Mouse (Mus musculus) lung, postnatal 0 days (tissue): ENCODE data around the gene Slc2a5. TPM values are rescaled to one million over a fixed set of nuclear protein-coding genes. Genes with fewer than 3 reads are reported as not detected.

Source experiments
- ATAC-seq: fragments of 200-750 bp; cut with Nextera tagmentation; 2 replicates; pipeline ENCODE4 v1.8.0; 2017; ENCODE audit warnings: moderate library complexity
- DNase-seq: peaks from one replicate; pipeline ENCODE4 v3.0.0-alpha.2; 2016; ENCODE audit warnings: low spot score
- H3K27ac ChIP-seq: fragments of 300-500 bp; sonication (generic); 2 replicates; pipeline ENCODE4 v1.5.1; 2014; ENCODE audit warnings: antibody characterized with exemption, mild to moderate bottlenecking, low read length, mixed read lengths
- H3K27me3 ChIP-seq: fragments of 300-500 bp; sonication (generic); replicated peaks from 2 replicates; pipeline ENCODE4 v1.6.1; 2014; ENCODE audit warnings: low read length, mixed read lengths; ENCODE audit not compliant: insufficient read depth
- H3K36me3 ChIP-seq: fragments of 300-500 bp; sonication (generic); 2 replicates; pipeline ENCODE4 v1.6.1; 2014; ENCODE audit warnings: low read length, mixed read lengths; ENCODE audit not compliant: insufficient read depth
- H3K4me1 ChIP-seq: fragments of 300-500 bp; sonication (generic); 2 replicates; pipeline ENCODE4 v1.6.1; 2014; ENCODE audit warnings: antibody characterized with exemption, low read depth, low read length, mixed read lengths; ENCODE audit not compliant: insufficient read depth
- H3K4me2 ChIP-seq: fragments of 300-500 bp; sonication (generic); replicated peaks from 2 replicates; pipeline ENCODE4 v1.6.1; 2014; ENCODE audit warnings: low read depth, mild to moderate bottlenecking, low read length, moderate library complexity, mixed read lengths
- H3K4me3 ChIP-seq: fragments of 300-500 bp; sonication (generic); 2 replicates; pipeline ENCODE4 v1.5.1; 2014; ENCODE audit warnings: low read depth, low read length
- H3K9ac ChIP-seq: fragments of 300-500 bp; sonication (generic); replicated peaks from 2 replicates; pipeline ENCODE4 v1.6.1; 2014; ENCODE audit warnings: low read depth, mild to moderate bottlenecking
- H3K9me3 ChIP-seq: fragments of 300-500 bp; sonication (generic); 2 replicates; pipeline ENCODE4 v1.6.1; 2016; ENCODE audit warnings: low read length, mixed read lengths
- CTCF ChIP-seq: IDR thresholded peaks from 2 replicates; pipeline ENCODE4 v1.5.1; 2016; ENCODE audit warnings: antibody characterized with exemption, mild to moderate bottlenecking
- EP300 ChIP-seq: IDR thresholded peaks from 2 replicates; pipeline ENCODE4 v1.6.1; 2016; ENCODE audit warnings: antibody characterized with exemption, mild to moderate bottlenecking, control low read depth
- WGBS: fragments of 180-500 bp; shearing (Covaris S2); extraction: QIAGEN DNeasy Blood & Tissue Kit; methylation state at CpG from one replicate; pipeline ENCODE4 v1.1.7; 2014; 5-methylcytosine and 5-hydroxymethylcytosine counted together
- polyA plus RNA-seq: library from polyadenylated mRNA; unstranded; fragments of >200 nt; fragmentation: Nextera tagmentation; extraction: Ambion mirVana; gene quantifications from 2 replicates; pipeline ENCODE4 v1.2.1, GENCODE M21; 2015

Slc2a5 gene
- polyA plus RNA-seq, 1 experiment from 2014 or later = 0.60 TPM

- TF ChIP-seq CTCF (peak; percentile 41), EP300 (0 out of 2 replicates have a peak, but pooled peaks have one; percentile 35)
- H3K4me2 ChIP-seq = no peak overlapping the region
- no peaks in the 10 kb centered on the region for H3K27me3 ChIP-seq
- DNase-seq (peak; percentile 84), ATAC-seq (peak; percentile 87)
- H3K27ac ChIP-seq = no peak overlapping the region
- WGBS = 25% methylated on average over 15 of the region's 15 CpGs
- no peak overlapping the region for H3K9ac ChIP-seq
- H3K36me3 ChIP-seq = no peaks in the 10 kb centered on the region
- H3K9me3 ChIP-seq = no peaks in the 10 kb centered on the region
- no peak overlapping the region for H3K4me3 ChIP-seq
- no peaks in the 10 kb centered on the region; the same call in 1 of the 2 replicates for H3K4me1 ChIP-seq
Measured at GRCm38 (mm10) chr4:150120173-150120833, 1.2 kb downstream of the Slc2a5 start.

- no peak for TF ChIP-seq EP300
- no peak for TF ChIP-seq CTCF
Measured at GRCm38 (mm10) chr4:150121430-150121829, 2.3 kb downstream of the Slc2a5 start.

GRCm38 (mm10) chr4:150122476-150122875 is 3.4 kb downstream of the Slc2a5 start:
- no peak for TF ChIP-seq EP300
- TF ChIP-seq CTCF = no peak
- 0 out of 2 replicates have a peak, but pooled peaks have one; percentile 6 for ATAC-seq
- H3K4me1 ChIP-seq = no peaks in the 10 kb centered on the region; the same call in 1 of the 2 replicates
- H3K27me3 ChIP-seq = no peaks in the 10 kb centered on the region
- DNase-seq = no peak
- no peaks in the 10 kb centered on the region for H3K9me3 ChIP-seq
- no peaks in the 10 kb centered on the region for H3K36me3 ChIP-seq
- 42% methylated on average over 3 of the region's 3 CpGs for WGBS
- no peak overlapping the region for H3K9ac ChIP-seq
- no peak overlapping the region for H3K4me2 ChIP-seq
- no peak overlapping the region for H3K4me3 ChIP-seq
- H3K27ac ChIP-seq = no peak overlapping the region

More at GRCm38 (mm10) chr4:150121430-150121829, 2.3 kb downstream of the Slc2a5 start:
- H3K4me1 ChIP-seq = no peaks in the 10 kb centered on the region; the same call in 1 of the 2 replicates
- DNase-seq (no peak), ATAC-seq (no peak)
- H3K9me3 ChIP-seq = no peaks in the 10 kb centered on the region
- whole genome bisulfite sequencing = 69% methylated on average over 8 of the region's 8 CpGs
- H3K27ac ChIP-seq = no peak overlapping the region
- H3K9ac ChIP-seq = no peak overlapping the region
- no peaks in the 10 kb centered on the region for H3K36me3 ChIP-seq
- H3K4me3 ChIP-seq = no peak overlapping the region
- H3K27me3 ChIP-seq = no peaks in the 10 kb centered on the region
- no peak overlapping the region for H3K4me2 ChIP-seq

- H3K27me3 ChIP-seq = no peaks in the 10 kb centered on the region
- no peaks in the 10 kb centered on the region for H3K9me3 ChIP-seq
- no peak for TF ChIP-seq EP300
- no peak for TF ChIP-seq CTCF
- ATAC-seq (no peak), DNase-seq (no peak)
- WGBS = 90% methylated on average over 5 of the region's 5 CpGs
- no peak overlapping the region for H3K27ac ChIP-seq
- no peak overlapping the region for H3K4me3 ChIP-seq
- H3K9ac ChIP-seq = no peak overlapping the region
- no peaks in the 10 kb centered on the region for H3K4me1 ChIP-seq
- no peak overlapping the region for H3K4me2 ChIP-seq
- H3K36me3 ChIP-seq = no peaks in the 10 kb centered on the region
Measured at GRCm38 (mm10) chr4:150126373-150126772, 7.3 kb downstream of the Slc2a5 start.

- DNase-seq (no peak), ATAC-seq (no peak)
- Histone ChIP-seq H3K4me2 (no peak overlapping the region), H3K36me3 (no peaks in the 10 kb centered on the region), H3K27me3 (no peaks in the 10 kb centered on the region), H3K4me1 (no peaks in the 10 kb centered on the region), H3K9me3 (no peaks in the 10 kb centered on the region), H3K27ac (no peak overlapping the region), H3K9ac (no peak overlapping the region), H3K4me3 (no peak overlapping the region)
- 86% methylated on average over 7 of the region's 7 CpGs for WGBS
- TF ChIP-seq CTCF (no peak), EP300 (no peak)
Measured at GRCm38 (mm10) chr4:150127894-150128293, 8.8 kb downstream of the Slc2a5 start.

GRCm38 (mm10) chr4:150128571-150128970 is 9.5 kb downstream of the Slc2a5 start:
- no peak for ATAC-seq
- H3K27me3 ChIP-seq = no peaks in the 10 kb centered on the region
- TF ChIP-seq EP300 (no peak), CTCF (no peak)
- H3K27ac ChIP-seq = no peak overlapping the region
- no peak overlapping the region for H3K4me3 ChIP-seq
- no peaks in the 10 kb centered on the region for H3K9me3 ChIP-seq
- 81% methylated on average over 8 of the region's 8 CpGs for WGBS
- no peak overlapping the region for H3K9ac ChIP-seq
- no peak overlapping the region for H3K4me2 ChIP-seq
- H3K36me3 ChIP-seq = no peaks in the 10 kb centered on the region
- H3K4me1 ChIP-seq = no peaks in the 10 kb centered on the region
- DNase-seq = no peak
